Mouse (Mus musculus) embryonic fibroblast, embryonic 13.5 days (primary cell): ENCODE measurements at regions not wholly inside any gene's neighbourhood (a gene's known extent, or its start where the extent isn't known, plus 50 kb on each side); places are given as distances from the start of the nearest gene placed in this dataset.

Experiments
- H3K27ac ChIP-seq: 2 replicates; pipeline ENCODE4 v1.5.1; 2012; ENCODE audit warnings: low read length, control low read depth, inconsistent platforms; ENCODE audit not compliant: insufficient read depth
- H3K4me1 ChIP-seq: 2 replicates; pipeline ENCODE4 v1.6.1; 2011; ENCODE audit warnings: low read length; ENCODE audit not compliant: control insufficient read depth, insufficient read depth
- H3K4me3 ChIP-seq: 2 replicates; pipeline ENCODE4 v1.5.1; 2011; ENCODE audit warnings: mild to moderate bottlenecking, control low read depth, low read length; ENCODE audit not compliant: insufficient read depth
- CTCF ChIP-seq: IDR thresholded peaks from 2 replicates; pipeline ENCODE4 v1.5.1; 2011; ENCODE audit warnings: mild to moderate bottlenecking, control low read depth, low read length, moderate library complexity, borderline replicate concordance; ENCODE audit not compliant: insufficient read depth
- POLR2A ChIP-seq: IDR thresholded peaks from 2 replicates; pipeline ENCODE4 v1.6.1; 2011; ENCODE audit warnings: low read depth, mild to moderate bottlenecking, control low read depth, low read length, moderate library complexity

GRCm38 (mm10) chr4:137190625-137191024 lies 86.7 kb upstream of the Wnt4 start:
- Histone ChIP-seq H3K4me3 (no peak overlapping the region), H3K4me1 (no peaks in the 10 kb centered on the region), H3K27ac (no peak overlapping the region)
- no peak for TF ChIP-seq CTCF
- TF ChIP-seq POLR2A, result no peak

GRCm38 (mm10) chr4:137189801-137190200 lies 87.5 kb upstream of the Wnt4 start:
- TF ChIP-seq CTCF, result no peak
- TF ChIP-seq POLR2A, result no peak
- no peak overlapping the region for H3K4me3 ChIP-seq
- no peaks in the 10 kb centered on the region for H3K4me1 ChIP-seq
- H3K27ac ChIP-seq, result no peak overlapping the region

GRCm38 (mm10) chr4:137189058-137189457 lies 88.2 kb upstream of the Wnt4 start:
- Histone ChIP-seq H3K4me1 (no peaks in the 10 kb centered on the region), H3K4me3 (no peak overlapping the region), H3K27ac (no peak overlapping the region)
- TF ChIP-seq POLR2A (no peak), CTCF (no peak)

- Histone ChIP-seq H3K4me3 (no peak overlapping the region), H3K27ac (no peak overlapping the region), H3K4me1 (no peaks in the 10 kb centered on the region)
- TF ChIP-seq POLR2A, result no peak
- no peak for TF ChIP-seq CTCF
Observed at GRCm38 (mm10) chr4:137187592-137187991, 89.7 kb upstream of the Wnt4 start.

- Histone ChIP-seq H3K4me3 (no peak overlapping the region), H3K27ac (no peak overlapping the region), H3K4me1 (no peaks in the 10 kb centered on the region)
- TF ChIP-seq POLR2A, result no peak
- no peak for TF ChIP-seq CTCF
Observed at GRCm38 (mm10) chr4:137187051-137187450, 90.2 kb upstream of the Wnt4 start.

- Histone ChIP-seq H3K4me3 (no peak overlapping the region), H3K4me1 (no peaks in the 10 kb centered on the region), H3K27ac (no peak overlapping the region)
- no peak for TF ChIP-seq POLR2A
- no peak for TF ChIP-seq CTCF
Observed at GRCm38 (mm10) chr4:137185001-137185400, 92.3 kb upstream of the Wnt4 start.

- TF ChIP-seq CTCF (no peak), POLR2A (no peak)
- H3K4me3 ChIP-seq, result no peak overlapping the region
- H3K27ac ChIP-seq, result no peak overlapping the region
- no peaks in the 10 kb centered on the region for H3K4me1 ChIP-seq
Observed at GRCm38 (mm10) chr4:137183181-137183850, 94.0 kb upstream of the Wnt4 start.

- TF ChIP-seq CTCF (no peak), POLR2A (no peak)
- Histone ChIP-seq H3K4me1 (no peaks in the 10 kb centered on the region), H3K27ac (no peak overlapping the region), H3K4me3 (no peak overlapping the region)
Observed at GRCm38 (mm10) chr4:137182547-137182946, 94.7 kb upstream of the Wnt4 start.

GRCm38 (mm10) chr4:137181252-137181651 lies 96.0 kb upstream of the Wnt4 start:
- Histone ChIP-seq H3K4me1 (no peaks in the 10 kb centered on the region), H3K27ac (no peak overlapping the region), H3K4me3 (no peak overlapping the region)
- no peak for TF ChIP-seq POLR2A
- no peak for TF ChIP-seq CTCF

GRCm38 (mm10) chr4:137180083-137180482 lies 97.2 kb upstream of the Wnt4 start:
- no peak overlapping the region for H3K4me3 ChIP-seq
- TF ChIP-seq POLR2A (no peak), CTCF (no peak)

More at GRCm38 (mm10) chr4:137180083-137180482, 97.2 kb upstream of the Wnt4 start:
- H3K4me1 ChIP-seq, result no peaks in the 10 kb centered on the region
- H3K27ac ChIP-seq, result no peak overlapping the region
